Mouse (Mus musculus): ENCODE results near the gene Prox1.

Prox1 gene

GRCm38 (mm10) chr1:190173596-190173995, 3.1 kb upstream of the Prox1 start:
- DNase-seq (ENCODE audit: low spot score), result no peak

GRCm38 (mm10) chr1:190172979-190173461, 2.5 kb upstream of the Prox1 start:
- DNase-seq (ENCODE audit: low spot score), result no peak

GRCm38 (mm10) chr1:190172311-190172978, 1.9 kb upstream of the Prox1 start:
- no peak for DNase-seq (ENCODE audit: low spot score)

- no peak for DNase-seq (ENCODE audit: low spot score)
Observed at GRCm38 (mm10) chr1:190171750-190172149, 1.2 kb upstream of the Prox1 start.

- DNase-seq (ENCODE audit: low spot score), result no peak
Observed at GRCm38 (mm10) chr1:190171341-190171740, 827 bp upstream of the Prox1 start.

- DNase-seq (ENCODE audit: low spot score), result no peak
Observed at GRCm38 (mm10) chr1:190170819-190171216, 304 bp upstream of the Prox1 start.

GRCm38 (mm10) chr1:190168761-190169671, 1.5 kb downstream of the Prox1 start:
- no peak for DNase-seq (ENCODE audit: low spot score)

- no peak for DNase-seq (ENCODE audit: low spot score)
Observed at GRCm38 (mm10) chr1:190168115-190168514, 2.4 kb downstream of the Prox1 start.

- no peak for DNase-seq (ENCODE audit: low spot score)
Observed at GRCm38 (mm10) chr1:190167609-190168008, 2.9 kb downstream of the Prox1 start.

GRCm38 (mm10) chr1:190165511-190165910, 5.0 kb downstream of the Prox1 start:
- DNase-seq (ENCODE audit: low spot score), result no peak

GRCm38 (mm10) chr1:190163471-190163870, 7.0 kb downstream of the Prox1 start:
- DNase-seq (ENCODE audit: low spot score), result no peak

GRCm38 (mm10) chr1:190161708-190162465, 8.6 kb downstream of the Prox1 start:
- DNase-seq (ENCODE audit: low spot score), result no peak

GRCm38 (mm10) chr1:190161288-190161687, 9.2 kb downstream of the Prox1 start:
- DNase-seq (ENCODE audit: low spot score), result no peak

- DNase-seq (ENCODE audit: low spot score), result no peak
Observed at GRCm38 (mm10) chr1:190159457-190159856, 11.1 kb downstream of the Prox1 start.

GRCm38 (mm10) chr1:190155751-190156150, 14.8 kb downstream of the Prox1 start:
- DNase-seq (ENCODE audit: low spot score), result no peak

GRCm38 (mm10) chr1:190155021-190155420, 15.5 kb downstream of the Prox1 start:
- no peak for DNase-seq (ENCODE audit: low spot score)

GRCm38 (mm10) chr1:190154292-190154691, 16.2 kb downstream of the Prox1 start:
- no peak for DNase-seq (ENCODE audit: low spot score)

- no peak for DNase-seq (ENCODE audit: low spot score)
Observed at GRCm38 (mm10) chr1:190152603-190153002, 17.9 kb downstream of the Prox1 start.

- no peak for DNase-seq (ENCODE audit: low spot score)
Observed at GRCm38 (mm10) chr1:190149233-190149741, 21.2 kb downstream of the Prox1 start.

GRCm38 (mm10) chr1:190148661-190149232, 21.8 kb downstream of the Prox1 start:
- no peak for DNase-seq (ENCODE audit: low spot score)

- no peak for DNase-seq (ENCODE audit: low spot score)
Observed at GRCm38 (mm10) chr1:190147816-190148215, 22.7 kb downstream of the Prox1 start.

- DNase-seq (ENCODE audit: low spot score), result no peak
Observed at GRCm38 (mm10) chr1:190144416-190144815, 26.1 kb downstream of the Prox1 start.
